Mouse (Mus musculus) ZHBTc4 (cell line): ENCODE results near the gene Yju2.
"Not testable (repeated sequence)": the region's sequence is repeated elsewhere in the genome, so short reads cannot be mapped to it uniquely, and the experiment has no call there.

ENCODE experiments used
- DNase-seq: peaks from one replicate; pipeline ENCODE4 v3.0.0-alpha.2; 2011; ENCODE audit warnings: low read depth, low spot score

Yju2 gene

GRCm38 (mm10) chr17:55958918-55959728, at the start of gene Yju2:
Gene Yju2 (plus strand): TSS chr17:55959099.
- peak; percentile 97 for DNase-seq

GRCm38 (mm10) chr17:55931553-55932502, 27.1 kb upstream of the Yju2 start:
- DNase-seq: peak; percentile 89

GRCm38 (mm10) chr17:55932635-55933034, 26.3 kb upstream of the Yju2 start:
- DNase-seq: no peak

GRCm38 (mm10) chr17:55933191-55933590, 25.7 kb upstream of the Yju2 start:
- no peak for DNase-seq

- not testable (repeated sequence) for DNase-seq
Measured at GRCm38 (mm10) chr17:55944387-55944865, 14.5 kb upstream of the Yju2 start.

- peak; percentile 92 for DNase-seq
Measured at GRCm38 (mm10) chr17:55944866-55945682, 13.8 kb upstream of the Yju2 start.

GRCm38 (mm10) chr17:55945696-55946095, 13.2 kb upstream of the Yju2 start:
- DNase-seq: no peak

GRCm38 (mm10) chr17:55948647-55949046, 10.3 kb upstream of the Yju2 start:
- no peak for DNase-seq

- DNase-seq: no peak
Measured at GRCm38 (mm10) chr17:55949400-55949799, 9.5 kb upstream of the Yju2 start, which contains the start of gene Zfp119b. Gene Zfp119b (minus strand): TSS chr17:55949500.

GRCm38 (mm10) chr17:55950601-55951000, 8.3 kb upstream of the Yju2 start:
- DNase-seq: no peak

GRCm38 (mm10) chr17:55952041-55952440, 6.9 kb upstream of the Yju2 start:
- peak; percentile 67 for DNase-seq

- no peak for DNase-seq
Measured at GRCm38 (mm10) chr17:55952447-55953027, 6.4 kb upstream of the Yju2 start, which contains the start of gene Ebi3. Gene Ebi3 (plus strand): TSS chr17:55952640.

GRCm38 (mm10) chr17:55953751-55954150, 5.1 kb upstream of the Yju2 start:
- no peak for DNase-seq

GRCm38 (mm10) chr17:55954229-55954628, 4.7 kb upstream of the Yju2 start:
- peak; percentile 52 for DNase-seq

GRCm38 (mm10) chr17:55956129-55956528, 2.8 kb upstream of the Yju2 start:
- peak; percentile 95 for DNase-seq

- DNase-seq: no peak
Measured at GRCm38 (mm10) chr17:55956591-55956990, 2.3 kb upstream of the Yju2 start.

- DNase-seq: peak; percentile 79
Measured at GRCm38 (mm10) chr17:55957168-55957567, 1.7 kb upstream of the Yju2 start.

- no peak for DNase-seq
Measured at GRCm38 (mm10) chr17:55957726-55958583, 944 bp upstream of the Yju2 start.

- DNase-seq: no peak
Measured at GRCm38 (mm10) chr17:55958584-55958886, 364 bp upstream of the Yju2 start.
